Mouse (Mus musculus) erythroblast, embryonic 14.5 days (primary cell): Measurements from ENCODE around the gene St6galnac1. TPM values are rescaled to one million over a fixed set of nuclear protein-coding genes. Genes with fewer than 3 reads are reported as not detected.
"Not testable (repeated sequence)": the region's sequence is repeated elsewhere in the genome, so short reads cannot be mapped to it uniquely, and the experiment has no call there.

Experiments used
- H3K27me3 ChIP-seq: 2 replicates; pipeline ENCODE4 v1.6.1; 2012; ENCODE audit warnings: inconsistent platforms; ENCODE audit not compliant: control insufficient read depth
- H3K36me3 ChIP-seq: 2 replicates; pipeline ENCODE4 v1.6.1; 2012; ENCODE audit warnings: mild to moderate bottlenecking, inconsistent platforms; ENCODE audit not compliant: control insufficient read depth
- H3K4me1 ChIP-seq: 2 replicates; pipeline ENCODE4 v1.6.1; 2012; ENCODE audit warnings: inconsistent platforms; ENCODE audit not compliant: control insufficient read depth
- H3K4me3 ChIP-seq: replicated peaks from 2 replicates; pipeline ENCODE3; 2012; ENCODE audit warnings: moderate library complexity, mild to moderate bottlenecking, inconsistent platforms
- H3K9me3 ChIP-seq: 2 replicates; pipeline ENCODE4 v1.6.1; 2012; ENCODE audit warnings: low read length, inconsistent platforms, mixed read lengths; ENCODE audit not compliant: control insufficient read depth
- GATA1 ChIP-seq: IDR thresholded peaks from 2 replicates; pipeline ENCODE4 v1.6.1; 2012; ENCODE audit warnings: low read length, inconsistent platforms, mixed read lengths
- TAL1 ChIP-seq: IDR thresholded peaks from 3 replicates; pipeline ENCODE4 v1.6.1; 2012; ENCODE audit warnings: low read length, inconsistent platforms, mixed read lengths
- polyA plus RNA-seq: library from polyadenylated mRNA; stranded (reverse); fragments of >175 nt; gene quantifications from 2 replicates; pipeline ENCODE4 v1.2.3, GENCODE M21; 2012

The St6galnac1 gene
- not detected in 2 replicates for polyA plus RNA-seq

GRCm38 (mm10) chr11:116775407-116775806 lies at the start of gene St6galnac1:
Gene St6galnac1, minus strand, starts transcription at chr11:116775507.
- no peaks in the 10 kb centered on the region for H3K36me3 ChIP-seq
- no peak within 1 kb of the TSS for H3K4me3 ChIP-seq
- H3K9me3 ChIP-seq = peaks cover 3% of the 10 kb centered on the region; the same call in 1 of the 2 replicates
- no peaks in the 10 kb centered on the region for H3K4me1 ChIP-seq
- peaks cover 7% of the 10 kb centered on the region for H3K27me3 ChIP-seq
- no peak for TF ChIP-seq TAL1
- no peak for TF ChIP-seq GATA1

GRCm38 (mm10) chr11:116823885-116824284 lies 48.6 kb upstream of the St6galnac1 start:
- H3K4me3 ChIP-seq, H3K9me3 ChIP-seq, H3K36me3 ChIP-seq: not testable (repeated sequence)
- peaks cover 33% of the 10 kb centered on the region for H3K27me3 ChIP-seq
- H3K4me1 ChIP-seq = peaks cover 12% of the 10 kb centered on the region

- peaks cover 10% of the 10 kb centered on the region for H3K4me1 ChIP-seq
- H3K4me3 ChIP-seq = no peak overlapping the region
- peaks cover 26% of the 10 kb centered on the region for H3K27me3 ChIP-seq
- no peaks in the 10 kb centered on the region for H3K9me3 ChIP-seq
- no peak for TF ChIP-seq GATA1
- no peak for TF ChIP-seq TAL1
- H3K36me3 ChIP-seq = no peaks in the 10 kb centered on the region
These were observed 47.9 kb upstream of the St6galnac1 start for GRCm38 (mm10) chr11:116823255-116823654.

- Histone ChIP-seq H3K4me1 (peaks cover 3% of the 10 kb centered on the region), H3K27me3 (peaks cover 20% of the 10 kb centered on the region), H3K36me3 (no peaks in the 10 kb centered on the region), H3K4me3 (no peak overlapping the region), H3K9me3 (no peaks in the 10 kb centered on the region)
- TF ChIP-seq GATA1 (no peak), TAL1 (no peak)
These were observed 47.3 kb upstream of the St6galnac1 start for GRCm38 (mm10) chr11:116822626-116823025.

- Histone ChIP-seq H3K36me3 (no peaks in the 10 kb centered on the region), H3K27me3 (peaks cover 16% of the 10 kb centered on the region)
These were observed 46.9 kb upstream of the St6galnac1 start for GRCm38 (mm10) chr11:116822215-116822614.

GRCm38 (mm10) chr11:116821057-116821940 lies 46.0 kb upstream of the St6galnac1 start:
- Histone ChIP-seq H3K27me3 (peaks cover 7% of the 10 kb centered on the region), H3K4me3 (no peak overlapping the region), H3K4me1 (no peaks in the 10 kb centered on the region), H3K36me3 (no peaks in the 10 kb centered on the region), H3K9me3 (no peaks in the 10 kb centered on the region)
- TF ChIP-seq TAL1 = no peak
- no peak for TF ChIP-seq GATA1

More at GRCm38 (mm10) chr11:116822215-116822614, 46.9 kb upstream of the St6galnac1 start:
- TF ChIP-seq TAL1 (no peak), GATA1 (no peak)
- Histone ChIP-seq H3K4me1 (no peaks in the 10 kb centered on the region), H3K4me3 (no peak overlapping the region), H3K9me3 (no peaks in the 10 kb centered on the region)

GRCm38 (mm10) chr11:116819932-116820593 lies 44.8 kb upstream of the St6galnac1 start:
- Histone ChIP-seq H3K4me1 (no peaks in the 10 kb centered on the region), H3K36me3 (no peaks in the 10 kb centered on the region), H3K27me3 (no peaks in the 10 kb centered on the region), H3K4me3 (no peak overlapping the region), H3K9me3 (no peaks in the 10 kb centered on the region)
- TF ChIP-seq TAL1 (no peak), GATA1 (no peak)

- H3K4me3 ChIP-seq = no peak overlapping the region
- no peaks in the 10 kb centered on the region for H3K36me3 ChIP-seq
- H3K27me3 ChIP-seq = peaks cover 4% of the 10 kb centered on the region
- TF ChIP-seq GATA1 (no peak), TAL1 (no peak)
- no peaks in the 10 kb centered on the region for H3K9me3 ChIP-seq
- peaks cover 4% of the 10 kb centered on the region; the same call in 1 of the 2 replicates for H3K4me1 ChIP-seq
These were observed 43.4 kb upstream of the St6galnac1 start for GRCm38 (mm10) chr11:116818722-116819121.

- Histone ChIP-seq H3K4me3 (no peak overlapping the region), H3K27me3 (peaks cover 4% of the 10 kb centered on the region), H3K4me1 (peaks cover 4% of the 10 kb centered on the region; the same call in 1 of the 2 replicates), H3K36me3 (no peaks in the 10 kb centered on the region), H3K9me3 (no peaks in the 10 kb centered on the region)
- no peak for TF ChIP-seq GATA1
- no peak for TF ChIP-seq TAL1
These were observed 42.3 kb upstream of the St6galnac1 start for GRCm38 (mm10) chr11:116817567-116817966.
